ENCODE assay signal across 17 mouse cellular contexts in the genomic region with DNA sequence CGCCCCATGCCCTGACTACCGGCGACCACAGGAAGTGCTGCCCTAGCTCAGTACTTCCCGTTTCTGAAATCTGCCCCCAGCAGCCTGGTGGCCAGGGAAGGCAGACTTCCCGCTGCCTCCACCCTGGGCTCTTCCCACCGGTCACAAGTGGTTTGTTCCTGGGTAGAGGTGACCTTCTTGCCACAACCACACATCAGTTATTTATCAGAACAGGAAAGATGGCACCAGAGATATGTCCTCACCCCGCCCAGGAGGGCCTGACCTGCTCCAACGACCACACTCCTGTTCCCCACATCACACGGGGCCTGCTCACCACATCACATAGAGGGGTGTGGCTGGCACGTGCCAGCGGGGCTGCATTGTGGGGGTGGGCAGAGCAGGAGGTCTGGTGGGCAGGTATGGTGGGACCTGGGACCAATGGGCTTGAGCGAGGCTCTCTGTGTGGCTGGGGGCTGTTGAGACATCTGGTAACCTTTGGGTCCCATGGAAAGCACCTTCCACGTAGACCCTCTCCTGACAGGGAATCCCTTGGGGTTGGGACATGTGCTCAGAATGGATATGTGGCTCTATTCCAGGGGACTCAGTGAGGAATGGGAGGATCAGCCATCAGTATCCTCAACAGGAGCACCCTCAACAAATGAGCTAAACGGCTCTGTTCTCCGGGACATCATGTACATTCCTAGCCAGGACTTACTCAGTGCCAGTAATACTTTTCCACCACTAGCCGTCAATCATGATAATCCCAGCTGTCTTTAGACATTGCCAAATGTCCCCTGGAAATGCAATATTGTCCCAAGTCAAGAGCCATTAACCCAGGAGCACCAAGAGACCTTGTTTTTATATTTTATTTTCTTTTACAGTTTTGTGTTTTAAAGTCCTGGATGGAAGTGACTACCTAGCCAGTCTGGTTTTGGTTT. TPM values are rescaled to one million over a fixed set of nuclear protein-coding genes. Genes with fewer than 3 reads are reported as not detected.
DNase-seq lines count a peak whose midpoint lies in the region; ATAC-seq and TF ChIP-seq lines count a peak whose summit lies in the region.
"Had no signal": no experiment of that assay in that cellular context is flagged by ENCODE, and none has a peak within 500 bp of the region (broad histone marks: within the 10 kb centered on the region; RNA-seq: fewer than 3 reads in every experiment).

No protein-coding gene starts in this region.

- H3K9me3 ChIP-seq in G1E (replicated peaks) = no peaks in the 10 kb centered on the region
- H3K9me3 ChIP-seq in midbrain, embryonic 16.5 days (replicated peaks; ENCODE audit: control insufficient read depth, low read length, poor library complexity, severe bottlenecking) = no peaks in the 10 kb centered on the region
- H3K9me3 ChIP-seq: heart, embryonic 12.5 days; lung, embryonic 15.5 days had no signal

- ATAC-seq in G1E (ENCODE audit: extremely low read depth, insufficient number of reproducible peaks, low FRiP score, poor library complexity, severe bottlenecking) = peak; percentile 66
- peak; percentile 68 for ATAC-seq in granulocyte monocyte progenitor cell, adult 5-6 weeks (replicated peaks; ENCODE audit: poor library complexity, severe bottlenecking)
- ATAC-seq in megakaryocyte progenitor cell, adult 5-6 weeks (replicated peaks; ENCODE audit: poor library complexity) = peak; percentile 68
- no peak for ATAC-seq in erythroblast, adult 5-6 weeks (replicated peaks; ENCODE audit: low FRiP score, poor library complexity, severe bottlenecking)
- ATAC-seq in midbrain, embryonic 16.5 days = no peak

- no peaks in the 10 kb centered on the region for H3K36me3 ChIP-seq in G1E (replicated peaks)
- no peaks in the 10 kb centered on the region for H3K36me3 ChIP-seq in midbrain, embryonic 16.5 days (ENCODE audit: control insufficient read depth, insufficient read depth, low read length)
- H3K36me3 ChIP-seq: embryonic facial prominence, embryonic 10.5 days; heart, embryonic 12.5 days; hindbrain, embryonic 12.5 days; lung, embryonic 15.5 days had no signal

- no peak for TF ChIP-seq CTCF in G1E (IDR thresholded peaks at IDR 0.05; ENCODE audit: low read depth, low read length)

- DNase-seq in layer of hippocampus, adult 11-12 months (ENCODE audit: low spot score) = peak; percentile 20
- DNase-seq in layer of hippocampus, postnatal 10 days (ENCODE audit: low spot score in 2 of 2) = no peak
- DNase-seq in G1E (ENCODE audit: low spot score) = no peak
- DNase-seq in gastrocnemius, postnatal 4 days (ENCODE audit: low spot score in 2 of 2) = no peak
- DNase-seq: adrenal gland, adult 2 months; gastrocnemius, adult 2 months; kidney, adult 8-10 months; left cerebral cortex, postnatal 4 days; right cerebral cortex, postnatal 14 days had no signal

- H3K9ac ChIP-seq in midbrain, embryonic 16.5 days (ENCODE audit: low read depth, low read length) = no peak overlapping the region
- H3K9ac ChIP-seq: heart, embryonic 12.5 days; hindbrain, embryonic 12.5 days; lung, embryonic 15.5 days had no signal

- WGBS in midbrain, embryonic 16.5 days = 82% methylated on average over 16 of the region's 16 CpGs

- peaks cover 14% of the 10 kb centered on the region for H3K4me1 ChIP-seq in G1E (ENCODE audit: insufficient read depth, low read depth, low read length)
- no peaks in the 10 kb centered on the region for H3K4me1 ChIP-seq in midbrain, embryonic 16.5 days (ENCODE audit: control insufficient read depth, insufficient read depth, low read length)
- H3K4me1 ChIP-seq: heart, embryonic 12.5 days; hindbrain, embryonic 12.5 days; lung, embryonic 15.5 days had no signal

- H3K4me2 ChIP-seq in midbrain, embryonic 16.5 days (ENCODE audit: low read length) = no peak overlapping the region
- H3K4me2 ChIP-seq: heart, embryonic 12.5 days; hindbrain, embryonic 12.5 days; lung, embryonic 15.5 days had no signal

- no peak overlapping the region for H3K4me3 ChIP-seq in G1E (ENCODE audit: low read depth, low read length)
- H3K4me3 ChIP-seq in midbrain, embryonic 16.5 days (ENCODE audit: low read depth, low read length) = no peak overlapping the region
- H3K4me3 ChIP-seq: embryonic facial prominence, embryonic 10.5 days; gastrocnemius, adult 2 months; heart, embryonic 12.5 days; hindbrain, embryonic 12.5 days; lung, embryonic 15.5 days had no signal

- peaks cover 8% of the 10 kb centered on the region; the same call in 1 of the 2 replicates for H3K27me3 ChIP-seq in G1E (ENCODE audit: insufficient read depth, low read length)
- H3K27me3 ChIP-seq in midbrain, embryonic 16.5 days (ENCODE audit: control insufficient read depth, insufficient read depth, low read depth, low read length) = no peaks in the 10 kb centered on the region
- H3K27me3 ChIP-seq: lung, embryonic 15.5 days had no signal

- no peak overlapping the region for H3K27ac ChIP-seq in midbrain, embryonic 16.5 days (ENCODE audit: low read length)
- H3K27ac ChIP-seq: embryonic facial prominence, embryonic 10.5 days; gastrocnemius, adult 2 months; hindbrain, embryonic 12.5 days; lung, embryonic 15.5 days had no signal

RNA-seq across cellular contexts. Expression of gene Slc7a10, which starts 29.4 kb away (rescaled TPM):
- total RNA-seq in layer of hippocampus, postnatal 10 days (2021) = 10 to 100 TPM; 55.3 to 55.5 TPM
- not detected in 2 replicates for total RNA-seq in G1E (2014; fragmentation: Nextera tagmentation)
- 0.22 TPM in 1 of 2 replicates, not detected in the other for total RNA-seq in G1E (2017)
- polyA plus RNA-seq in G1E (2012) = not detected in 2 replicates
- total RNA-seq in granulocyte monocyte progenitor cell, adult 5-6 weeks (2014; fragmentation: Nextera tagmentation) = not detected in 2 replicates
- total RNA-seq in granulocyte monocyte progenitor cell, adult 5-6 weeks (2017) = not detected in 2 replicates
- not detected in 2 replicates for total RNA-seq in megakaryocyte progenitor cell, adult 5-6 weeks (2015)
- total RNA-seq in megakaryocyte progenitor cell, adult 5-6 weeks (2017) = not detected in 2 replicates
- total RNA-seq in erythroblast, adult 5-6 weeks (2015; ENCODE audit: low replicate concordance) = not detected in 2 replicates
- not detected in 2 replicates for total RNA-seq in erythroblast, adult 5-6 weeks (2017; ENCODE audit: low replicate concordance)
- polyA plus RNA-seq in midbrain, embryonic 16.5 days (2015; fragmentation: Nextera tagmentation; extraction: Ambion mirVana) = 9.8 and 21.0 TPM in 2 replicates
- 10 to 100 TPM; 11.6 to 12.9 TPM for total RNA-seq in gastrocnemius, postnatal 4 days (2021)

RNA-seq across cellular contexts. Expression of gene Cebpa, which starts 37.7 kb away (rescaled TPM):
- 10 to 100 TPM in 1 of 2 experiments, 1 to 10 TPM in 1; 8.8 to 10.1 TPM for total RNA-seq in layer of hippocampus, postnatal 10 days (2021)
- not detected in 2 replicates for total RNA-seq in G1E (2014; fragmentation: Nextera tagmentation)
- not detected in 2 replicates for total RNA-seq in G1E (2017)
- polyA plus RNA-seq in G1E (2012) = 0.02 and 0.04 TPM in 2 replicates
- 89.6 and 92.8 TPM in 2 replicates for total RNA-seq in granulocyte monocyte progenitor cell, adult 5-6 weeks (2014; fragmentation: Nextera tagmentation)
- 33.3 and 45.1 TPM in 2 replicates for total RNA-seq in granulocyte monocyte progenitor cell, adult 5-6 weeks (2017)
- total RNA-seq in megakaryocyte progenitor cell, adult 5-6 weeks (2015) = 70.5 and 75.2 TPM in 2 replicates
- 27.2 and 29.0 TPM in 2 replicates for total RNA-seq in megakaryocyte progenitor cell, adult 5-6 weeks (2017)
- 11.5 and 20.9 TPM in 2 replicates for total RNA-seq in erythroblast, adult 5-6 weeks (2015; ENCODE audit: low replicate concordance)
- total RNA-seq in erythroblast, adult 5-6 weeks (2017; ENCODE audit: low replicate concordance) = 3.5 and 5.7 TPM in 2 replicates
- 0.33 and 0.51 TPM in 2 replicates for polyA plus RNA-seq in midbrain, embryonic 16.5 days (2015; fragmentation: Nextera tagmentation; extraction: Ambion mirVana)
- 10 to 100 TPM; 10.9 to 19.6 TPM for total RNA-seq in gastrocnemius, postnatal 4 days (2021)

RNA-seq across cellular contexts. Expression of gene Lrp3, which starts 58.5 kb away (rescaled TPM):
- 10 to 100 TPM; 80.4 to 83.8 TPM for total RNA-seq in layer of hippocampus, postnatal 10 days (2021)
- total RNA-seq in G1E (2014; fragmentation: Nextera tagmentation) (not detected in 2 replicates), G1E (2017) (0.06 and 0.16 TPM in 2 replicates)
- polyA plus RNA-seq in G1E (2012) = not detected in 2 replicates
- not detected in 2 replicates for total RNA-seq in granulocyte monocyte progenitor cell, adult 5-6 weeks (2014; fragmentation: Nextera tagmentation)
- total RNA-seq in granulocyte monocyte progenitor cell, adult 5-6 weeks (2017) = not detected in 2 replicates
- total RNA-seq in megakaryocyte progenitor cell, adult 5-6 weeks (2015) = not detected in 2 replicates
- not detected in 2 replicates for total RNA-seq in megakaryocyte progenitor cell, adult 5-6 weeks (2017)
- total RNA-seq in erythroblast, adult 5-6 weeks (2015; ENCODE audit: low replicate concordance) = not detected in 2 replicates
- total RNA-seq in erythroblast, adult 5-6 weeks (2017; ENCODE audit: low replicate concordance) = not detected in 2 replicates
- polyA plus RNA-seq in midbrain, embryonic 16.5 days (2015; fragmentation: Nextera tagmentation; extraction: Ambion mirVana) = 23.9 and 25.6 TPM in 2 replicates
- 10 to 100 TPM; 14.2 to 15.6 TPM for total RNA-seq in gastrocnemius, postnatal 4 days (2021)

Comparison
In these comparisons a context has a peak if more than half of its experiments do, and no peak if none do; other contexts are left out.
1. ATAC-seq: peak in G1E (single experiment), granulocyte monocyte progenitor cell, adult 5-6 weeks (single experiment) and megakaryocyte progenitor cell, adult 5-6 weeks (single experiment); none in erythroblast, adult 5-6 weeks (single experiment) and midbrain, embryonic 16.5 days (single experiment).
2. RNA of gene Slc7a10, which starts 29.4 kb away (total RNA-seq): 55.3 to 55.5 TPM in layer of hippocampus, postnatal 10 days and 11.6 to 12.9 TPM in gastrocnemius, postnatal 4 days; 0.22 TPM in G1E, not detected in granulocyte monocyte progenitor cell, adult 5-6 weeks, not detected in megakaryocyte progenitor cell, adult 5-6 weeks and not detected in erythroblast, adult 5-6 weeks; every median in the first group is over 10 times any median in the second.
3. RNA of gene Cebpa, which starts 37.7 kb away (total RNA-seq): 33.3 to 92.8 TPM in granulocyte monocyte progenitor cell, adult 5-6 weeks, 27.2 to 75.2 TPM in megakaryocyte progenitor cell, adult 5-6 weeks, 3.5 to 20.9 TPM in erythroblast, adult 5-6 weeks, 10.9 to 19.6 TPM in gastrocnemius, postnatal 4 days and 8.8 to 10.1 TPM in layer of hippocampus, postnatal 10 days; not detected in G1E; every median in the first group is over 4 times any median in the second.
4. RNA of gene Lrp3, which starts 58.5 kb away (total RNA-seq): 80.4 to 83.8 TPM in layer of hippocampus, postnatal 10 days and 14.2 to 15.6 TPM in gastrocnemius, postnatal 4 days; 0.06 to 0.16 TPM in G1E, not detected in granulocyte monocyte progenitor cell, adult 5-6 weeks, not detected in megakaryocyte progenitor cell, adult 5-6 weeks and not detected in erythroblast, adult 5-6 weeks; every median in the first group is over 10 times any median in the second.